Mouse (Mus musculus): ENCODE data around the gene Usp32.

Usp32 gene

DNA sequence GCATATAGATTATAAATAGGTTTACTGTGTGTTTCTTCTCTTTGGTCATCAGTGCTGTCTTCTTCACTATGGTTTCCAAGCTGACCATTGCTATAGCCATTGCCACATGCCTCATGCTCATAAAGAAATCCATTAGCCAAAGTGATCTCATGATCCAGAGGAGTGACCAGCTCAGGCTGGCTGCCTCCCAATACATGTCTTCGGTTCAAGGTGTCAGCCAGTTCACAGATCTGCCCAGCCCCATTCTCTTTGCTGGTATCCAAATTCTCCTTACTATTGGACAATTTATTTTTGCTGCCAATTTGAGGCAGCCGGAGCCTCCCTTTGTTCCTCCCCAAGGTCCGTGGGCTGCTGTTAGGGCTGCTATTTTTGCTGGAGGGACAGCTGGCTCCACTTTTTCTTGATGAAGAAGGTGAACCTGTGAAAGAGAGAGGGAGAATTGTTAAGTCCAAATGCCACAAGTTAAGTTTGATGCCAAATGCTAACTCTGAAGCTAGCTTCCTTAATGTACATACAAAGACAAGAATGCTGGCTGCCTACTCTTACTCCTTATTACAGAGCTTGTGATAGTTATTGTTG, 151.5 kb downstream of the Usp32 start:
- DNase-seq (ENCODE audit: extremely low spot score, low read depth, low spot score) = no peak

DNA sequence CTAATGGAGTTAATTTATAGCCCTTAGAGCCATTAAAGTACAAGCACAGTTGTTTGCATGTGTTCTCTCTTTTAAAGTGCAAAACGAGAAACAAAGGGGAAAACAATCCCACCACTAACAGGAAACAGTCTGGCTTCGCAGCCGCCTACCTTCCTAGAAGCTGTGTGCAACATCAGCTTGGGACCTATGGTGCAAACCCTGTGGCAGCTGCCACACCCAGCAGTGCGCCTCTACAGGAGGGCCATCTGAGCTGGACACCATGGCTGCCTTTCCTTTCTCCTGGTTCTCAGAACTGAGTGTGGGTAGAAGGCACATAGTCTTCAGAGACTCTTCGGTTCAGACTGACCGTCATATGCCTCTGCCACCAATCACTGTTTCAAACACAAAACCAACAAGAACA, 154.5 kb downstream of the Usp32 start:
- DNase-seq (ENCODE audit: extremely low spot score, low read depth, low spot score) = no peak

DNA sequence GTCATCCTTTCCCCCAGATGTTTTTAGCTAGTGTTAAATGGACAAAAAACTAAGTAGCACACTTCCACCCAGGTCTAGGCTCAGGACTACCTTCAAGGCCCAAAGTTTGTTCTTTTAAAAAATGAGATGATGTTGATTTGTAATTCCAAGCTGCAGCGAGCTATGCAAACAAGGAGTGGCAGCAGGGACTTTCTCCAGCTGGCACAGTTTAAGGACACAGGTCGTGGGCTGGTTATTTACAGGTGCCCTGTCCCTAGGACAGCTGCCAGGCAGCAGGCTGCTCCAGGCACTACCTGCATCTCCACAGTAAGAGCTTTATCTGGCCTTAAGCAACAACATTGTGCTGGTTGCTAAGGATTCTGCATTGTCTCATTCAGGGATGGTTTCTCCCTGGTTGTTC, 159.3 kb downstream of the Usp32 start:
- DNase-seq (ENCODE audit: extremely low spot score, low read depth, low spot score) = no peak

DNA sequence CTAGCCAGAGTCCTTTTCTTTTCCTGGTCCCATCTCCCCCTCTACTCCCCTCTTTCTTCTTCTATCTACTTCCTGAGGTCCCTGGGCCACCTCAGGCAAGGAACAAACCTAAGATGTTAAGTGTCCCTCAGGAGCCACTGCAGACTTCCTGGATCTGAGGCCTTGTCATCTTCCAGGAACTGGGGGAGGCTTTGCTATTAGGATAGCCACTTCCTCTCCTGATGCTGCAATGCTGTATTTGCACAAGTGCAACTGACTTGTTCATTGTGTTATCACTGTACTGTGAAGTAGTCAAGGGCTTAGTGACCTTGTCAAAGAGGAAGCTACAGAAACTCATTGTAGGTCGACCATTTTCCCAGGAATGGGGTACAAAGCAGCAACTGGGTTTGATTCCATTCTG, 160.6 kb downstream of the Usp32 start:
- DNase-seq (ENCODE audit: extremely low spot score, low read depth, low spot score) = no peak

DNA sequence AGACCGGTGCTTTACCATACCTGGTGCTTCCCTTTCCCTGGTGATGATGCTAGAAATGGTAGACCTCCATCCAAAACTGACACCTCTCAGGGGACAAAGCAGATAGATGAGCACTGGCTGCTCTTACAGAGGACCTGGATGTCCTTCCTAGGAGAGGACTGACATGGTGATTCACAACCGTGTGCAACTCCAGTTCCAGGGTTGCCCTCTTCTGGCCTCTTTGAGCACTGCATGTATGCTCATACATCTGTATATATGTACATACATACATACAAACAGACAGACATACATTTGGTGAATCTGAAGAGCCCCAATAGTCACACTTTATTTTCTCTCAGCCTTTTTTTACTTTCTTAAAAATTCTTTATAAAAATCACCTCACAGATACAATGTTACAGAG, 161.8 kb downstream of the Usp32 start:
- DNase-seq (ENCODE audit: extremely low spot score, low read depth, low spot score) = no peak

DNA sequence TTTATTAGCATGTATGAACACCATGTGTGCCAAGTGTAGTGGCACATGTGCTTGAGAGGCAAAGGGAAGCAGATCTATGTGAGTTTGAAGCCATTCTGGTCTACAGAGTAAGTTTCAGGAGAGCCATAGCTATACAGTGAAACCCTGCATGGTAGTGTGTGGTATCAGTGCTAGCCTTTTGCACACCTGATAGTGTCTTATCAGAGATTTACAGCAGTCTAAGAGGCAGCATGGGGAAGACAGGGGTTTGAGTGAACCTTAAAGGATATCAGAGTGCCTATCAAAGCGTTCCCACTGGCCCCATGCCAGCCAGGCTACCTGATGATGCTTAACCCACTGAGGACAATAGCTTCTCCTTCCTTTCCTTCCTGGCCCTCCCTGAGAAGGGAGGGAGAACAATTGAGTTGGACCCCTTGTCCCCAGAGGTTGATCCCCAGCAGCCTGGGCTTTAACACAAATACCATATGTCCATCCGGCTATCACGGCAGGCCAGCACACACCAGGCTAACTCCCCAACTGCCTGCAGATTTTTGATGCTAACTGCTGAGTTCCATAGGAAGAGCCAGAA, 162.5 kb downstream of the Usp32 start:
- no peak for DNase-seq (ENCODE audit: extremely low spot score, low read depth, low spot score)

DNA sequence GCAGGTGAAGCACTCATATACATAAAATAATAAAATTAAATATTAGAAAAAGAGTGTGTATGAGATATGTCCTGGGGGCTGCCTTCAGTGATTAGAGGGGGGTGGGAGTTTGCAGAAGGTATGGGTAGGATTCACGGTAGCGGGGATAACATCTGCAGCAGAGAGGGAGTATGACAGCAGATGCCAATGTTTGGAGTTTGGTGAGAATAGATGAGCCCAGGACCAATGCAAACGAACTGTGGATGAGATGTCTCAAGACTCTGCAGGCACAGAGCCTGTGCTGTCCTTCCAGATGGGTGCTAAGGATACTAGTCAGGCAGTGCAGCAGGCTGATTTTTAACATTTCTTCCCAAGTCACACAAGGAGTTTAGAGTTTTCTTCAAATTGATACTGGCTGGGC, 163.3 kb downstream of the Usp32 start:
- DNase-seq (ENCODE audit: extremely low spot score, low read depth, low spot score) = no peak

DNA sequence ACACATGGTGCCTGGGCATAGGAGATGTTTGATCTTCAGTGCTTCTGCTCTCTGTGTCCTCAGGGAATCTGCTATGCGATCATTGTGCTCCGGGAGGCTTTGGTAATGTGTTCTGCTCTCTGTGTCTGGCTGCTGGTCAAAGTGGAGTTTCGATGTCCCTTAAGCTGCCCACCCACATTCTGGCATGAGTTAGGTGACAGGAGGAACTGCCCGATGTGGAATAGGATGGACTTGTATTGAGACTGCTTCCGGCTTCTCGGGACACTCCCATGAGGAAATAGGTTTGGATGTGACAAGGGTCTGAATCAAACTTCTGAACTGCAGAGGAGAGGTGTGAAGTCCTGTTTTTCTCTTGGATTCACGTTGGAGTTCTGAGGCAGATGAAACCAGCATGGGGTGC, 165.4 kb downstream of the Usp32 start:
- no peak for DNase-seq (ENCODE audit: extremely low spot score, low read depth, low spot score)

DNA sequence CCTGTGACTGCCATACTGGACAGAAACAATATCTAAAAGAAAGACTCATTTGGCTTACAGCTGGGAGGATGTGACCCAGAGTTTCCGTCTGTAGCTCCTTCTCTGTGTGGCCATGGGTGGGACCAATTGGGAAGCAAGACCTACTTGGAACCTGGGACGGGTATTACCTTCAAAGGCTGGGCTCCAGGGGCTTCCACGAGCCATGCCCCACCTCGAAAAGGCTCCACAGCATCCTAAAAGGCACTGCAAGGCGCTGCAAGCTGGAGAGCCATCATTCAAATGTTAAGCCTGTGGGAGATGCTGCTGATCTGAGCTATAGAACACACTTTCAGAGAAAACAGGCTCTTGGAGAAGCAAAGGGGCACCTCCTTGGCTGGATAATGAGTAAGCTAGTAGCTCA, 166.3 kb downstream of the Usp32 start:
- DNase-seq (ENCODE audit: extremely low spot score, low read depth, low spot score) = no peak

DNA sequence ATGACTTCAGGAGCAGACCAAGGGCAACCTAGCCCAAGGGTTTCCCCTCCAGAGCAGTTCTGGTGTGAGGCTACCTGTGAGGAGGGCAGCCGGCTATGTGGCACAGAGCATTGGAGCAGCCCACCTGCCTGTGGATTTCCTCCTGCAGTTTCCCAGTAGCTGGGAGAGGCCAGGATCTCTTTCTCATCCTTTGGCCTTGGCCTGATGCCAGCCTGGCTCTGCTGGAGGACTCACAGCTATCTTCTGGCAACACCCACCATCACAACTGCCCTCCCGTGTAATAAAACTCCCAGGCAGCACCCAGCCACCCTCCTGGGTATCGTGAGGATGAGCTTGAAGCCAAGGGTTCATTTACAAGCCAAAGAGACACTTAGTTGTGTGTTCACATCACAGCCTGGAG, 167.9 kb downstream of the Usp32 start:
- DNase-seq (ENCODE audit: extremely low spot score, low read depth, low spot score) = no peak

DNA sequence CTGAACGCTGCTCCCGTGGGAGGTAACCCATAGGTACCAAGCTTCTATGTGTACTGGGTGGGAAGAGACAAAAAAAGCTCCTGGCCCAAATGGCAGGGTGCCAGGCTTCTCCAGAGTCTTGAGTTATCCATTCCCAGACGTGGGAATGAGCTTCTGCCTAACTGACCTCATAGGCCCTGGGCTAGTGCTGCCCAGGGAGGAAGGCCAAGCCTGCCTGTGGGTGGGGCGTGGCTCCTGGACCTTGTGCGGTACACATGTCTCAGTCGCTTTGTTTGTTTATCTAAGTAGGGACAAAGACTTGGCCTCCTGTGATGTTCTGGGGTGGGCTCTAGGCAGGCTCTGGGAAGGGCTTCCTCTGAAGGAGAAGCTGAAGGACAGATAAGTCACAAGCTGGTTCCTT, 171.2 kb downstream of the Usp32 start:
- no peak for DNase-seq (ENCODE audit: extremely low spot score, low read depth, low spot score)

DNA sequence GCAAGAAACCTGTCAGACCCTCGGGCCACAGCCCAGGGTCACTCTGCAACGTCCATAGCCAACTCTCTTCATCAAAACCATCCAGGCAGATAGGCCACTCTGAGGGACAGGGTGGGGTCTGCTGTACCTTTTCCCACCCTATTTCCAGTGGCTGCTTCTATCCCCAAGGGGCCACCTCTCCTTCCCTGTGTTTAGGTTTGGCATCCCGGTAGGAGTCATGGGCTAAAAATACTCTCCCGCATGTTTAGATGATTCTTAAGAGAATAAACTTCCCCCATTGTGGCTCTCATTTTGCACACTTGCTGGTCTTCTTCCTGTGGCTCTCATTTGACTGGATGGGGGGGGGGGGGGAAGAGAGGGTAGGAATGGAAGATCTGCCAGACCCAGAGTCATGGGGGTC, 171.7 kb downstream of the Usp32 start:
- no peak for DNase-seq (ENCODE audit: extremely low spot score, low read depth, low spot score)

DNA sequence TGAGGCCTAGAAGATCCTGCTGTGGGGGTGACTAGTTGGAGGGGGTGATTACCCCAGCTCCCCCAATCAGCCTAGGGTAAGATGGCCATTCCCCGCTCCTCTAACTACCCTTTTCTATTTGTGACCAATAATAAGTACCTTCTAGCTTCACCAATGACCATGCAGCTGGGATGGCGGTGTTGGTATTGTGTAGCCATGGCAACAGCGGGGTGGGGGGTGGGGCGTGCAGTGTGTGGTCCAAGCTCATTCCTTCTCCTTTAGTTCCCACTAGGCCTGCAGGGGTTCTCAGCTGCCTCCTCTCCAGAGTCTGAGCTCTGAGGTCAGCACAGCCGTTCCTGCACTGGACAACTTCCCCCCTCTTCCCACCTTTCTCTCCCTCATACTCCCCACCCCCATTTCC, 172.8 kb downstream of the Usp32 start:
- DNase-seq (ENCODE audit: extremely low spot score, low read depth, low spot score) = no peak

DNA sequence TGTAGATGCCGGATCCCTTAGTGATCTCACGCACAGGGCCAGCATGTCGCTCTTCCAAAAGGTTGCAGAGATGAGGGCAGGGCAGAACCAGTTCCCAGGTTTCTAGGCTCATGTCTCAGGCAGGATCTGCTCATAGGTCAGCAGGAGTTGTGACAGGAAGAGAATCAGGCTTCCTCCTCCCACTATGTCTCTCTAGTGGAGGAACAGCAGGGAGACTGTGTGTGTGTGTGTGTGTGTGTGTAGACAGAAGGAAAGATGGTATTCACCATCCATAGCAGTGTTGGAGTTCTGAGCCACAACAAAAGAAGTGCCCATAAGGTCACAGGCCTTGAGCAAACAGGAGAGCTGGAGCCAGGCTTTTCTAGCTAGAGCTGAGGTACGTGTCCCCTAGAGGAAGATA, 173.3 kb downstream of the Usp32 start:
- no peak for DNase-seq (ENCODE audit: extremely low spot score, low read depth, low spot score)

DNA sequence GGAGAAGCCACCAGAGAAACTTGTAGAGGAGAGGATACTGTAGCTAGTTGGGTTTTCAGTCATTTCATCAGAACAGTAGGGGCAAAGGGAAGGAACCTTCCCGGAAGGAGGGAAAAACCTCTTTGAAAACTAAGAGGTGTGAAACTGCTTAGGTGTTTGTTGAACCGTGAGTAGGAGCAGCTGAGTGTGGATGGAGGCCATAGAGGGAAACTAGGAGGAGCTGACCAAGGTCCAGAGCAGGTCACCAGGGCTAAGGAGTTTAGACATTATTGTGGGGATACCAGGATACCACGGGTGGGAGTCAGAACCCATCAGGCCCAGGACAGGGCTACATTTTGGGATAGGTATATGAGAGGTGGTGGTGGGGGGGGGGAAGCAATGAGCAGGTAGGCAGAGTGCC, 176.4 kb downstream of the Usp32 start:
- no peak for DNase-seq (ENCODE audit: extremely low spot score, low read depth, low spot score)

DNA sequence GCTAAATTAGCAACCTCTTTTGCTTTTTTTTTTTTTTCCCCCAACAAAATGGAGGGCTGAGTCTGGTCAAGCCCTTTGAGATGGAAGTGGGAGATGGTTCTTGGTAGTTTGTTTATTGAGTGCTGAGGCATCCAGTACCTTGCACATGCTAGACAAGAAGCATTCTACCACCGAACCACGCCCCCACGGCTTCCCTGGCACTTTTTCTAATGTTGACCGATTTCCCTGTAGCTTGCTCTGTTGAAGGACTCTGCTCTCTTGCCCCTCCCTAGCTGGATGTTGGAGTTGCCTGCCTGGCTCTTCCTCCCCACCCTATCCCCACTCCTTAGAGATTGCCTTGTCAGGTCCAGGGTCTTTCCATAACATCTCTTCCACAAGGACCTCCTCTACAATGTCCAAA, 177.4 kb downstream of the Usp32 start:
- no peak for DNase-seq (ENCODE audit: extremely low spot score, low read depth, low spot score)

DNA sequence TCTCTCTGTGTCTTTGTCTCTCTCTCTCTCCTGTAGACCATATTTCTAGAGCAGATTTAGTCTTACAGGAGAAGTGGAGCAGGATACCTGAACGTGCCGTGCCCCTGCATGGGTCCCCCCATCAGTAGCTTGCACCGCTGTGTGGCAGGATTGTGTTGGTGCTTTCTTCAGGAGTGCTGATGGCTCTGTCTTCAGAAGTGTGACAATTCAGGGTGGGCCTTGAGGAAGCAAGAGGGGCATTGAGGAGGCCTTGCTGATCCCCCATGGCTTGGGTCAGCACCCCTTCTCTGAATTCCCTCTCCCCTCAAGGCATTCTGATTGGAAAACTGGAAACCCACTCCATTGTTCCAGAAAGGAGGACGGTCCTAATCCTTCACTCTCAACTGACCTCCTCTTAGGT, 178.4 kb downstream of the Usp32 start:
- DNase-seq (ENCODE audit: extremely low spot score, low read depth, low spot score) = no peak

DNA sequence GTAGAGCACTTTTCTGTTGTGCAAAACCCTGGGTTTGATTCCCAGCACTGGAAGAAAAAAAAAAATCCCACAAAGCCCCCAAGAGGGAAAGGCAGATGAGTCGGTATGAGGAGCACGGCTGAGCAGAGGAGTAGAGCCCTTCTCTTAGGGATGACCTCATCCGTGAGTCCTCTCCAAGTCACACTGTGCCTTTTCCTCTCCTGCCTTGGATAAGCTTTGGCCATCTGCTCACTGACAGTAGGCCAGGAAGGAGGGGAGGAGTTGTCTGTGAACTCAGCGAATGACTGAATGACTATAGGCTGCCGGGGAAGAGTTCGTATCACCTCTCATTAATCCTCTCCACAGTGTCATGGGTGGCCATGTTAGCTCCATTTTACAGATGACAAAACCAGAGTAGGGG, 179.2 kb downstream of the Usp32 start:
- no peak for DNase-seq (ENCODE audit: extremely low spot score, low read depth, low spot score)

DNA sequence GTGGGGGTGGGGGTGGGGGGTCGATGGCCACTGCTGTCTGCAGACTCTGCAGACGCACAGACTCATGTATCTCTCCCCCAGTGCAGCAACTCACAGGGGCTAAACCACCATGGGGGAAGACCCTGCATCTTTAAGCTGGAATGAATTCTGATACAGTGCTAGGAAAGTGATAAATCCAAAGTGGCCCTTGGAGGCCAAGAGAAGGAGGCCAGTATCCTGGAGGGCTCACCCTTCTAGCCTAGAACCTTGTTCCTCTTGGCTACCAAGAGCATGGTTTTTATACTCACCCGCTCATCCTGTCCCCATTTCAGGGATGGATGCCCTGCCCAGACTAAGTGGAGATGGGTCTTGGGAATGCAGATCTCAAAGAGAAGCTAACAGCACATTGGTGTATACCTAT, 179.7 kb downstream of the Usp32 start:
- DNase-seq (ENCODE audit: extremely low spot score, low read depth, low spot score) = no peak

DNA sequence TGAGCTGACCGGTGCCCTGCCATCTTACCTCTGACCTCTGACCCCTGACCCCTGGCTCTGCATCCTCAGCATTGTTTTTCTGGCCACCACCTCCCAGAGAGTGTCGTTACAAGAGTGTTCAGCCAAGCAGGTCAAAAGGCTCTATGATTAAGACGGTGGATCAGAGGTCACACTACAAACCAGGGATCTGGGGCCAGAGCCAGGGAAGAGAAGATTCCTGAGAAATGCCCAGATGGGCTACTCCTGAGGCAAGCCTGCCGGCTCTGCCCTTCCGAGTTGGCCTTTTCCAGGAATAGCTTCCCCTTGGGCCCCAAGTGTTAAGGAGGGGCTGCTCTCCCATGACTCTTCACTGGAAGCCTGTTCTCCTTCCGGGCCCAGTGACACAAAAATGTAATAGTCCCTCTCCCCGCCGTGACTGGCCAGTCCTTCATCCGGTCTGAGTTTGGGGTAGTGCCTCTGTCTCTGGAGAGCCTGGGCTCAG, 180.2 kb downstream of the Usp32 start:
- DNase-seq (ENCODE audit: extremely low spot score, low read depth, low spot score) = no peak

DNA sequence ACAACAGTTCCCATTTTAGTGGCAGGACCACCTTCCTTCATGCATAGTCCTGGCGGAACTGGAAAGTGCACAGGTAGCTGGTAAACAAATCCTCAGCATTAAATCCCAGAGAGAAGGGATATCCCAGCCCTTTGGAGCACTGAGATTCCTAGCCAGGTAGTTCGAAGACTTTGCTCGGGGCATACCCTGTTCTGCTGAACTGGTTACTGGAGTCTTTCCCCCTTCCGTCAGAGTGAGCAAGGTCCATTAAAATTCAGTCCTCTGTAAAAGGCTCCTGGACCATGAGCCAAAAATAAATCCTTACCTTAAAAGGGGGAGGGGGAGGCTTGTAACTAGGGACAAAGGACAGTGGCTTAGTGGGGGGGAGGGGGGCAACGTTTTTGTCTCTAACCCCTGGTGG, 180.8 kb downstream of the Usp32 start:
- no peak for DNase-seq (ENCODE audit: extremely low spot score, low read depth, low spot score)

DNA sequence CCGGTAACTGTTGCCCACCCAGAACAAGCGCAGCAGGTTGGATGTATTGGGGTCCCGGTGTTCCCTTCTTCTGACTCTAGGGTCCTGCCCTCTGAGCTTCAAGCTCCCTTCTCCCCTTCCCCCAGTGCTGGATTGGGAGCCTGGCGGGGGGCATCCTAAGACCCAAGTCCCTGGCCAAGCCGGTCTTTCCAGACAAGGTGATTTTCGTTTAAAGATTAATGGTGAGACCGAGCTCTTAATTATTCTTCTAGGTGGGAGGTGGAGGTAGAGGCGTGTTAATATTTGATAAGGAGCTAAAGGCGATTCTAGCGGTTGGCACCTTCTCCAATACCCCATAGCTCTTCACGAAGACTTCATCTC, 181.7 kb downstream of the Usp32 start:
- no peak for DNase-seq (ENCODE audit: extremely low spot score, low read depth, low spot score)

DNA sequence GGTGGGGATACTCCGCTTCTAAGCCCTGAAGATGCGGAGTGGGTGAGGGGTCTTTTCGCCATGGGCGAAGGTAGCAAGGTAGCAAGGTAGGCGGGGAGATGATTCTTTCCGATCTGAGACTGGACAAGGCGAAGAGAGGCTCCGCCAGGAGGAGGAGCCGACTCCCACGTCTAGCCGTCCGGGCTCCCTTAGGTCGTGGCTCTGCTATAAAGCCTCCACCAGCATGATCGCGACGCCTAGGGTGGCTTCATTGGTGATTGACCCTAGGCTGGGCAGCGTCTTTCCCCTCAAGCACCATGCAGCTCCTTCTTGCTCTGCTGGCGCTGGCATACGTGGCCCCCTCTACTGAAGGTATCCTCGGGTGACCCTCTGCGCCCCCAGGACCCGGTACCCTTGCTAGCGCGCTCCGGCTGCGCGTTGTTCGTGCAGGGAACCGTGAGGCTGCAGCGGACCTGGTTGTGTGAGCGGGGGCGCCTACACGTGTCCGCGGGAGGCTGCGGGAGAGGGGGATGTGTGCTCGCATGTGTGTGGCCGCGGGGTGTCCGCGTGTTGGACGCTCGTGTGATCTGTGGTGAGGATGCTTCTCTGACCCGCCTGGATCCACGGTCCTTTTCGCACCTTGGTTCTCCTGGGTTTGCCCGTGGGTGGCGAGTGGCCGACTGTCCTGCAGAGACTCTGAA, 182.2 kb downstream of the Usp32 start, which contains the start of gene Car4:
TSS of gene Car4 (plus strand) at position 196 of the 680 bp plus-strand sequence.
- no peak for DNase-seq (ENCODE audit: extremely low spot score, low read depth, low spot score)
